19 mouse cellular contexts compared by ENCODE assay signal in genomic region chr11:7102256-7103194, GRCm38 (mm10). TPM values are rescaled to one million over a fixed set of nuclear protein-coding genes. Genes with fewer than 3 reads are reported as not detected.
DNase-seq lines count a peak whose midpoint lies in the region; ATAC-seq lines count a peak whose summit lies in the region.
"Had no signal": no experiment of that assay in that cellular context is flagged by ENCODE, and none has a peak within 500 bp of the region (broad histone marks: within the 10 kb centered on the region; RNA-seq: fewer than 3 reads in every experiment).

No protein-coding gene starts in this region.

- DNase-seq in forebrain, embryonic 10.5 days (ENCODE audit: extremely low spot score, low spot score): no peak
- peak; percentile 12 for DNase-seq in hindbrain, embryonic 11.5 days (ENCODE audit: low spot score)
- no peak for DNase-seq in midbrain, embryonic 10.5 days (ENCODE audit: low spot score)
- DNase-seq in gastrocnemius, postnatal 14 days: no peak
- DNase-seq in right cerebral cortex, adult 18-20 months: no peak
- no peak for DNase-seq in kidney, postnatal 10 days
- DNase-seq: adrenal gland, adult 2 months; cerebellum, adult 11 months; heart, adult 2 months; kidney, postnatal 25 days; liver, embryonic 13.5 days; thymus, adult 2 months had no signal

- intact Hi-C loops in gastrocnemius, postnatal 14 days (cut with DNase I; ENCODE audit: low total_unique reads): no loop called here

- H3K9ac ChIP-seq in forebrain, embryonic 16.5 days (replicated peaks; ENCODE audit: low read depth, low read length): no peak overlapping the region
- no peak overlapping the region; the same call in 1 of the 2 replicates for H3K9ac ChIP-seq in hindbrain, embryonic 11.5 days (ENCODE audit: low read depth, low read length)
- no peak overlapping the region for H3K9ac ChIP-seq in neural tube, embryonic 12.5 days
- H3K9ac ChIP-seq: limb, embryonic 12.5 days; liver, embryonic 13.5 days; lung, embryonic 15.5 days; stomach, embryonic 15.5 days had no signal

- H3K4me1 ChIP-seq in forebrain, embryonic 10.5 days: peaks cover 23% of the 10 kb centered on the region
- H3K4me1 ChIP-seq in forebrain, embryonic 16.5 days (replicated peaks; ENCODE audit: control insufficient read depth, insufficient read depth, low read length): no peaks in the 10 kb centered on the region
- H3K4me1 ChIP-seq in hindbrain, embryonic 11.5 days (replicated peaks; ENCODE audit: control insufficient read depth, insufficient read depth, low read length): no peaks in the 10 kb centered on the region
- H3K4me1 ChIP-seq in midbrain, embryonic 10.5 days: peaks cover 24% of the 10 kb centered on the region
- peaks cover 19% of the 10 kb centered on the region for H3K4me1 ChIP-seq in neural tube, embryonic 12.5 days
- H3K4me1 ChIP-seq: limb, embryonic 12.5 days; liver, embryonic 13.5 days; lung, embryonic 15.5 days; megakaryocyte, embryonic 14.5 days; stomach, embryonic 15.5 days had no signal

- 80% methylated on average over 14 of the region's 14 CpGs for WGBS in forebrain, embryonic 10.5 days
- 60% methylated on average over 14 of the region's 14 CpGs for WGBS in forebrain, embryonic 16.5 days
- 57% methylated on average over 14 of the region's 14 CpGs for WGBS in hindbrain, embryonic 11.5 days
- 73% methylated on average over 14 of the region's 14 CpGs for WGBS in midbrain, embryonic 10.5 days
- 46% methylated on average over 14 of the region's 14 CpGs for WGBS in neural tube, embryonic 12.5 days

- no peak for ATAC-seq in forebrain, embryonic 16.5 days
- ATAC-seq in hindbrain, embryonic 11.5 days (ENCODE audit: low FRiP score): peak; percentile 31; the same call in 1 of the 2 replicates
- ATAC-seq in neural tube, embryonic 12.5 days (ENCODE audit: low FRiP score, low read depth): peak; percentile 60
- ATAC-seq: intestine, embryonic 16.5 days had no signal

- peak overlapping the region; percentile 11; the same call in 1 of the 2 replicates for H3K27ac ChIP-seq in forebrain, embryonic 10.5 days
- H3K27ac ChIP-seq in forebrain, embryonic 16.5 days (ENCODE audit: low read length): no peak overlapping the region
- peak overlapping the region; percentile 13; the same call in 1 of the 2 replicates for H3K27ac ChIP-seq in hindbrain, embryonic 11.5 days (ENCODE audit: low read depth, low read length)
- peak overlapping the region; percentile 57 for H3K27ac ChIP-seq in midbrain, embryonic 10.5 days (replicated peaks)
- peak overlapping the region; percentile 47; the same call in 1 of the 2 replicates for H3K27ac ChIP-seq in neural tube, embryonic 12.5 days
- H3K27ac ChIP-seq: heart, adult 2 months; limb, embryonic 12.5 days; liver, embryonic 13.5 days; lung, embryonic 15.5 days; stomach, embryonic 15.5 days had no signal

- H3K27me3 ChIP-seq in forebrain, embryonic 10.5 days (ENCODE audit: poor library complexity, severe bottlenecking): no peaks in the 10 kb centered on the region
- no peaks in the 10 kb centered on the region for H3K27me3 ChIP-seq in forebrain, embryonic 16.5 days (replicated peaks; ENCODE audit: control insufficient read depth, insufficient read depth, low read length)
- no peaks in the 10 kb centered on the region for H3K27me3 ChIP-seq in hindbrain, embryonic 11.5 days (ENCODE audit: control insufficient read depth, insufficient read depth, low read length)
- no peaks in the 10 kb centered on the region for H3K27me3 ChIP-seq in midbrain, embryonic 10.5 days (ENCODE audit: low read depth, poor library complexity, severe bottlenecking)
- H3K27me3 ChIP-seq in neural tube, embryonic 12.5 days (replicated peaks): no peaks in the 10 kb centered on the region
- H3K27me3 ChIP-seq: limb, embryonic 12.5 days; liver, embryonic 13.5 days; lung, embryonic 15.5 days; megakaryocyte, embryonic 14.5 days; stomach, embryonic 15.5 days had no signal

- no peak overlapping the region for H3K4me3 ChIP-seq in forebrain, embryonic 10.5 days
- H3K4me3 ChIP-seq in forebrain, embryonic 16.5 days (replicated peaks; ENCODE audit: low read length): no peak overlapping the region
- H3K4me3 ChIP-seq in hindbrain, embryonic 11.5 days (ENCODE audit: low read depth, low read length): no peak overlapping the region
- no peak overlapping the region for H3K4me3 ChIP-seq in midbrain, embryonic 10.5 days
- H3K4me3 ChIP-seq in neural tube, embryonic 12.5 days: no peak overlapping the region
- H3K4me3 ChIP-seq: heart, adult 2 months; limb, embryonic 12.5 days; liver, embryonic 13.5 days; lung, embryonic 15.5 days; megakaryocyte, embryonic 14.5 days; stomach, embryonic 15.5 days had no signal

- no peaks in the 10 kb centered on the region for H3K36me3 ChIP-seq in forebrain, embryonic 10.5 days (replicated peaks)
- H3K36me3 ChIP-seq in forebrain, embryonic 16.5 days (ENCODE audit: control insufficient read depth, insufficient read depth): no peaks in the 10 kb centered on the region
- no peaks in the 10 kb centered on the region for H3K36me3 ChIP-seq in hindbrain, embryonic 11.5 days (ENCODE audit: control insufficient read depth, insufficient read depth, low read length)
- 0 out of 2 replicates have a peak, but pooled peaks cover 5% of the 10 kb centered on the region for H3K36me3 ChIP-seq in midbrain, embryonic 10.5 days
- no peaks in the 10 kb centered on the region for H3K36me3 ChIP-seq in neural tube, embryonic 12.5 days
- H3K36me3 ChIP-seq: limb, embryonic 12.5 days; liver, embryonic 13.5 days; lung, embryonic 15.5 days; stomach, embryonic 15.5 days had no signal

- no peak overlapping the region for H3K4me2 ChIP-seq in forebrain, embryonic 16.5 days (ENCODE audit: low read length)
- no peak overlapping the region for H3K4me2 ChIP-seq in hindbrain, embryonic 11.5 days (replicated peaks; ENCODE audit: low read depth, low read length)
- no peak overlapping the region for H3K4me2 ChIP-seq in neural tube, embryonic 12.5 days (replicated peaks)
- H3K4me2 ChIP-seq: limb, embryonic 12.5 days; liver, embryonic 13.5 days; lung, embryonic 15.5 days; stomach, embryonic 15.5 days had no signal

- no peaks in the 10 kb centered on the region for H3K9me3 ChIP-seq in forebrain, embryonic 10.5 days
- peaks cover 3% of the 10 kb centered on the region; the same call in 1 of the 2 replicates for H3K9me3 ChIP-seq in forebrain, embryonic 16.5 days (ENCODE audit: control insufficient read depth, low read length)
- no peaks in the 10 kb centered on the region for H3K9me3 ChIP-seq in hindbrain, embryonic 11.5 days (ENCODE audit: control insufficient read depth, low read length)
- no peaks in the 10 kb centered on the region for H3K9me3 ChIP-seq in midbrain, embryonic 10.5 days (replicated peaks)
- H3K9me3 ChIP-seq in neural tube, embryonic 12.5 days: 0 out of 2 replicates have a peak, but pooled peaks cover 3% of the 10 kb centered on the region
- H3K9me3 ChIP-seq: limb, embryonic 12.5 days; liver, embryonic 13.5 days; lung, embryonic 15.5 days; stomach, embryonic 15.5 days had no signal

RNA-seq across cellular contexts. Expression of gene Adcy1, which starts 39.2 kb away (rescaled TPM):
- polyA plus RNA-seq in forebrain, embryonic 10.5 days (2016; fragmentation: Nextera tagmentation; extraction: Ambion mirVana): 0.66 and 0.86 TPM in 2 replicates
- polyA plus RNA-seq in forebrain, embryonic 16.5 days (2015; fragmentation: Nextera tagmentation; extraction: Ambion mirVana): 9.7 and 11.1 TPM in 2 replicates
- 1.8 and 2.0 TPM in 2 replicates for polyA plus RNA-seq in hindbrain, embryonic 11.5 days (2014; fragmentation: Nextera tagmentation; extraction: Ambion mirVana)
- 1.2 and 1.4 TPM in 2 replicates for polyA plus RNA-seq in midbrain, embryonic 10.5 days (2016; fragmentation: Nextera tagmentation; extraction: Ambion mirVana)
- 2.6 TPM in 2 replicates for polyA plus RNA-seq in neural tube, embryonic 12.5 days (2016; fragmentation: Nextera tagmentation; extraction: Ambion mirVana)
- 1 to 10 TPM; 1.1 to 2.5 TPM for total RNA-seq in gastrocnemius, postnatal 14 days (2021)
